Mouse (Mus musculus): ENCODE data around the gene Tlr5.

The Tlr5 gene

GRCm38 (mm10) chr1:182955047-182955620, 546 bp downstream of the Tlr5 start:
- DNase-seq, result peak; percentile 18

GRCm38 (mm10) chr1:182956186-182956960, 1.8 kb downstream of the Tlr5 start:
- DNase-seq, result peak; percentile 72

GRCm38 (mm10) chr1:182957001-182957757, 2.6 kb downstream of the Tlr5 start:
- DNase-seq, result no peak

GRCm38 (mm10) chr1:182957826-182958544, 3.4 kb downstream of the Tlr5 start:
- DNase-seq, result no peak

DNA sequence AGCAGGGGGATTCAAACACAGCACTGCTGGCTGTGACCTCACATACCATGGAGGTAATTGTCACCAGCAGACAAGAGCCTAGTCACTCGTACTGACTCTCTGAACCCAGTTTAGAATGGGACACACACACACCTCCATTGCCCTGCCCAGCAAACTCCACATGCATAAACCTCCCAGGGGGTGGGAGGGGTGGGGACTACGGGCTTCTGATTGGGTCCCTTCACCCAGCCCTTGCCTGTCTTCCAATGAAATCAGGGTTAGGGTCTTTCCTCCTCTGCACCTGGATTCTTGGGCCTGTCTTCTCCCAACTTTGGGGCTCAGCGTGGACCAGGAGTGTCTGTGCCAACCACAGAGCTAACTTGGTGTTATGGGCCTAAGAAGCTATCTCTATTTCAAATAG, 4.2 kb downstream of the Tlr5 start:
- DNase-seq, result no peak

- DNase-seq, result peak; percentile 50
These were observed 4.7 kb downstream of the Tlr5 start for GRCm38 (mm10) chr1:182959251-182959691.

GRCm38 (mm10) chr1:182959811-182960455, 5.3 kb downstream of the Tlr5 start:
- peak; percentile 88 for DNase-seq

DNA sequence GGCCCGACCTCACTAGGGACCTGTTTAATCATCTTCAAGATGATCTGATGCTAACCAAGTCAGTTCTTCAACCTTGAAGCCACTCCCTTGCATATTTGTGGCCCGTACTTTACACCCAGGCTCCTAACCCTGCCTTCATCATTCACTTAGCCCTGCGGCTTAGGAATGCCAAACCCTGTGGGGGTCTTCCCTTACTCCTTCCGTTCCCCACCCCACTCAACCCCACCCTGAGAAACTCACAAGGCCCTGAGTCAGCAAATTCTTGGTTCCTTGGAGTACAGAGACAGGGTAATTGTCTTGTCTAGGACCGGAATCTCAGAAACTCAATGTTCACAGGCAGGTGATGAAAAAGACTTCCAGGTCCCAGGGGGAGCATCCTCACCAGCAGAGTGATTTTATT, 6.5 kb downstream of the Tlr5 start:
- no peak for DNase-seq

GRCm38 (mm10) chr1:182963329-182963728, 8.7 kb downstream of the Tlr5 start:
- no peak for DNase-seq

DNA sequence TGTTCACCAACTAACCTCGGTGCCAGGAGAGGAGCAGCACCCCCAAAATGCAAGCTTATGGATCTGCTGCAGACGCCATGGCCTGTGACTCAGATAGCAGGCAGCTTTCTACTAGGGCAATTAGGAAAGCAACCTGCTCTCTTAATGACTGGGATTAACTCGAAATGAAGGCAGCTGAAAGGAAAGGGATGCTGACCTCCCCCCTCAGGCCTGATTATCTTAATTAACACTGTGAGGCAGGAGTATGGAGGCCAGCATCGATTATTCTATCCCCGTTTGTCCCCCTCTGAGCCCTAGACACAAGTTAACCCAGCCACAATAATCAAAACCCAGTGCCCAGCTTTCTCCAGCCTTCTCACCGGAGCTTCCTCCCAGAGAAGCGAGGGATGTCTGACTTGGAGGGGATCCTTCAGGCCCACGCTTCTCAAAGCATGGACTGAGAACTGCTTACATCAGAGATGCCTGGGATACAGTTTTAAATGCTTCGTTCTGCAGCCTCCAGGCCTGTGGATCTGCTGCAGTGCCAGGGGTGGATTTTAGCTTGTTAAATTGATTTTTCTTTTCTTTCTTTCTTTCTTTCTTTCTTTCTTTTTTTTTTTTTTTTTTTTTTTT, 10.4 kb downstream of the Tlr5 start:
- no peak for DNase-seq

DNA sequence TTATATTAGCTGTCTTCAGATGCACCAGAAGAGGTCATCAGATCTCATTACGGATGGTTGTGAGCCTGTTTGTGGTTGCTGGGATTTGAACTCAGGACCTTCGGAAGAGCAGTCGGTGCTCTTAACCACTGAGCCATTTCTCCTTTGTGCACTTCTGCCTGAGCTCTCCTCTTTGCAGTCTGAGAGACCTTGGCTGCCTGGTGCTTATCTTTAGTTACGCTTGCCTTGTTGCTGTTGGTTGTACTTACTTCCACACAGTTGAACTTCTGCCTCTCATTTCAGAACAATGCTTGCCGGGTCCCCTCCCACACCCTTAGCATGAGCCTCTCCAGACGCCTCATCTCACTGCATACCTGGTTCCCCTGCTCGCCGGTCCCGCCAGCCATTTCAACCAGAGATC, 14.1 kb downstream of the Tlr5 start:
- no peak for DNase-seq

- DNase-seq, result no peak
These were observed 17.7 kb downstream of the Tlr5 start for GRCm38 (mm10) chr1:182972240-182972639.

GRCm38 (mm10) chr1:182974826-182975225, 20.2 kb downstream of the Tlr5 start:
- no peak for DNase-seq

DNA sequence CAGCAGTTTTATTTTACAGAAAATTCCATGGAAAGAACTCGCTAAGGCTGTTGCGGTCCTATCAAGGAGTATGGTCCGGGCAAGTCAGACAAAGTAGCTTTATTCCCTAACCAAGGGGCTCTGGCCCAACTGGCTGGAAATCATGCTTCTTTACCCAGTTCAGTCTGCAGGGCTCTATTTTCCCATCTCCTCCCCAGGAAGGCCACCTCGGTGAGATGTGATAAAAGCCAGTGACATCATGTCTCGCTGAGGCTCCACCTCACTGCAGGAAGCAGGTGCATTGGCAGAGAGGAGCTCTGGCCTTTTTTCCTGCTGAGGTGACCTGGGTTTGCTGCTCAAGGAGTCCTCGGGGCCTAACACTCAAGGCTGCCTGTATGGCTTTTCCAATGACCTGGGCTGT, 26.1 kb downstream of the Tlr5 start:
- DNase-seq, result no peak

GRCm38 (mm10) chr1:182982995-182983394, 28.4 kb downstream of the Tlr5 start:
- peak; percentile 93 for DNase-seq

DNA sequence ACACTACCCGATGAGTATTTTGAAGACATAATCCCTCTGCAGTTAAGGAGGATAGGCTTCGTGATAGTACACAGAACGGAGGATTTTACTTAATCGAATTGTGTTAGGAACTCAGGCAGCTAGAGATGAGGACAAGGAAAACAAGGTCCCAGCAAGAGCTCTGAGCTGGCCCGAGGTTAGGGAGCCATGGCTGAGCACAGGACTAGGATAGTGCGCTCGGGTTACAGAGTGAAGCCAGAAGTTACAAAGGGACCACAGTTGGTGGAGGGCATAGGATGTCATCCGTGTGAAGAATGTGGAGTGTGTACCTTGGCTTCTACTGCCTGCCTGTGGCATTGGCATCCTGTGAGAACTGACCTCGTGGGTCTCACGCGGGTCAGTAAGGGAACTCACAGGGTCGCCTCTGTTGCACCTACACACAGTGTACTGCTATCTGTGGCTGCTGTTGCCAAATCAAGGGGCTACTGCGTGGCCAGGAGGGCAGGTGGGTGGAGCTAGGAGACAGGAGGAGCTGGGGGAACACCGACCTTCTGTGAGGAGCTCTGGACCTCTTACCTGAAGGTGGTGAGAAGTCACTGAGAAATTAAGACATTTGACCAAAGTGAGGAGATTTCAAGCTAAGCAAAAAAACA, 29.0 kb downstream of the Tlr5 start:
- no peak for DNase-seq

GRCm38 (mm10) chr1:182986243-182986642, 31.7 kb downstream of the Tlr5 start:
- DNase-seq, result peak; percentile 63

DNA sequence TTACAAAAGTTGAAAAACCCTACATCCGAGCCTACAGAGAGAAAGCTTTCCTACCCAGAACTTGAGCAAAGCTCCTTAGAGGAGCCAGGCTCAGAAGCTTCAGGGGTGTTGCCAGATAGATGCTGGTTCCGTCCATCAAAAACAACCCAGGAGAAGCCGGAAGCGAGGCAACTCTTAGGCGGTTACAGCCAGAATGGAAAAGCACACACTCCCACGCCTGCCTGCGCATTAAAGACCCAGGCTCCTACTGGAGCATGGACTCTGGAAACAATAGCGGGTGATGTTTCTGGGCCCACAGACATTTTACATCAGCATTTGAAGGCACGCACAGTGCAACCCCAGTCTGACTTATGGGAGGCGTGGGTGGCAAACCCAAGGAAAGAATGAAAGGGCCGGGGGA, 32.2 kb downstream of the Tlr5 start:
- DNase-seq, result peak; percentile 25

- peak; percentile 49 for DNase-seq
These were observed 33.2 kb downstream of the Tlr5 start for GRCm38 (mm10) chr1:182987801-182988200.

GRCm38 (mm10) chr1:182988646-182989045, 34.1 kb downstream of the Tlr5 start:
- peak; percentile 66 for DNase-seq

DNA sequence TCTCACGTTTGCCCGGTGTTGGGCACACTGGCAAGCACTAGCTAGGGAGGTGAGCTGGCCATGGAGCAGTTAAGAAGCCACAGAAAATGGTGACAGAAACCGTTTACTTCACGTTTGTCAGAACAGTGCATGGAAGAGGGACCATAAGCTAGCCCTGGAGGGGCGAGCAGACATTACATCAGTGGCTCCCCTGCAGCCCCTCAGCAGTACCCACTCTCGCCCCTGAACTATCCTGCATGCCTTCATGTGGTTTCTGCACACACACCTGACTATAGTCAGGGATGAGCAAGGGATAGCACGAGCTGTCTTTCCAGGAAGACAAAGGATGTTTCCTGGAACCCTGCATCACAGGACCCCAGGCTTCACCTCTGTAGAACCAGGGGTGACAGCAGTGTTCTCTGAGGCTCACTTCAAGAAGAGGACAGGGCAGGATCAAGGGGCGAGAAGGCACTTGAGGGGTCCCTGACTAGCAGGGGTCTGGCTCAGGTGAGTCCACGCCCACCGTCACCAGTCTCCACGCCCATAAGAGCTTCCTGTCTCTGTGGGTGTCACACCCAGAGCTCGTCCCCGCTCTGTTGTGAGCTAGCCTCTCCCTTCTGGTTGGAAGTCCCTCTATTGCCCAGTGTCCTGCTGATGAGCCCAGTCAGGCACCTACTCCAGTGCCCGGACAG, 35.6 kb downstream of the Tlr5 start:
- no peak for DNase-seq

Measured in lung, postnatal 10 days (tissue).